Mouse (Mus musculus): ENCODE measurements around the gene Zdhhc20. TPM values are rescaled to one million over a fixed set of nuclear protein-coding genes. Genes with fewer than 3 reads are reported as not detected.

Zdhhc20 gene
- polyA plus RNA-seq, 1 experiment from 2014 or later: 48.9 TPM

DNA sequence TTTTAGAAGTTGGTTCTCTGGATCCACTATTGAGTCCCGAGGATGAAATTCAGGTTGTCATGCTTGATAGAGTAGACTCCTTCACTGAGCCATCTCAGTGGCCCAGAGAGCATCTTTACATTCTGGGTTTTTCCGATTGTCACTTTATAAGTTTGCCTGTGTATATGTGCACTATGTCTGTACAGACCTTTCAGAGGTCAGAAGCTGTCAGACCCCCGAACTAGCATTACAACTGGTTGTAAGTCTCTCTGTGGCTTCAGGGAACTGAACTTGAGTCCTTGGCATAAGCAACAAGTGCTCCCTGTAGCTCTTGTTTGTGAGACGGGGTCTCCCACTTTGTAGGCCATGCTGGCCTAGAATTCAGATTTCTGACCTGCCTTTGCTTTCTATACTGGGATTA lies 86.3 kb downstream of the Zdhhc20 start:
- ATAC-seq (ENCODE audit: low read depth): no peak
- Histone ChIP-seq H3K27ac (replicated peaks) (no peak overlapping the region), H3K4me2 (no peak overlapping the region), H3K4me1 (replicated peaks) (peaks cover 22% of the 10 kb centered on the region), H3K27me3 (no peaks in the 10 kb centered on the region), H3K9ac (no peak overlapping the region), H3K4me3 (no peak overlapping the region), H3K36me3 (peaks cover 59% of the 10 kb centered on the region), H3K9me3 (no peaks in the 10 kb centered on the region)
- WGBS: 88% methylated on average over 4 of the region's 4 CpGs

- no peaks in the 10 kb centered on the region for H3K9me3 ChIP-seq
- H3K9ac ChIP-seq: peak within 1 kb of the TSS; percentile 92
- H3K27ac ChIP-seq (replicated peaks): peak within 1 kb of the TSS; percentile 85
- no peaks in the 10 kb centered on the region for H3K27me3 ChIP-seq
- H3K4me2 ChIP-seq: peak within 1 kb of the TSS; percentile 69
- peak; percentile 98 for ATAC-seq (ENCODE audit: low read depth)
- peaks cover 14% of the 10 kb centered on the region for H3K36me3 ChIP-seq
- peak within 1 kb of the TSS; percentile 87 for H3K4me3 ChIP-seq
- peaks cover 22% of the 10 kb centered on the region for H3K4me1 ChIP-seq (replicated peaks)
- under 1% methylated on average over 99 of the region's 99 CpGs for WGBS
Measured at GRCm38 (mm10) chr14:57797991-57798931, 91.8 kb downstream of the Zdhhc20 start, which contains the start of gene Sap18. TSS of gene Sap18 (plus strand) at chr14:57798180.

GRCm38 (mm10) chr14:57797551-57797950 lies 92.5 kb downstream of the Zdhhc20 start:
- peak overlapping the region; percentile 60 for H3K9ac ChIP-seq
- peak; percentile 74 for ATAC-seq (ENCODE audit: low read depth)
- H3K4me3 ChIP-seq: peak overlapping the region; percentile 87
- H3K9me3 ChIP-seq: no peaks in the 10 kb centered on the region
- whole genome bisulfite sequencing: 16% methylated on average over 7 of the region's 7 CpGs
- H3K27ac ChIP-seq (replicated peaks): peak overlapping the region; percentile 64
- H3K4me1 ChIP-seq (replicated peaks): peaks cover 22% of the 10 kb centered on the region
- H3K36me3 ChIP-seq: peaks cover 7% of the 10 kb centered on the region
- H3K27me3 ChIP-seq: no peaks in the 10 kb centered on the region
- H3K4me2 ChIP-seq: peak overlapping the region; percentile 69

GRCm38 (mm10) chr14:57791171-57791570 lies 98.9 kb downstream of the Zdhhc20 start:
- Histone ChIP-seq H3K27me3 (no peaks in the 10 kb centered on the region), H3K4me2 (no peak overlapping the region), H3K9me3 (no peaks in the 10 kb centered on the region), H3K27ac (replicated peaks) (no peak overlapping the region), H3K4me1 (replicated peaks) (no peaks in the 10 kb centered on the region), H3K36me3 (no peaks in the 10 kb centered on the region), H3K9ac (no peak overlapping the region), H3K4me3 (no peak overlapping the region)
- WGBS: 88% methylated on average over 4 of the region's 4 CpGs
- ATAC-seq (ENCODE audit: low read depth): no peak

GRCm38 (mm10) chr14:57789759-57790158 lies 100.3 kb downstream of the Zdhhc20 start:
- Histone ChIP-seq H3K36me3 (no peaks in the 10 kb centered on the region), H3K9me3 (no peaks in the 10 kb centered on the region), H3K4me3 (no peak overlapping the region), H3K27me3 (no peaks in the 10 kb centered on the region), H3K4me1 (replicated peaks) (no peaks in the 10 kb centered on the region), H3K9ac (no peak overlapping the region), H3K27ac (replicated peaks) (no peak overlapping the region), H3K4me2 (no peak overlapping the region)
- ATAC-seq (ENCODE audit: low read depth): no peak
- WGBS: 91% methylated on average over 9 of the region's 9 CpGs

DNA sequence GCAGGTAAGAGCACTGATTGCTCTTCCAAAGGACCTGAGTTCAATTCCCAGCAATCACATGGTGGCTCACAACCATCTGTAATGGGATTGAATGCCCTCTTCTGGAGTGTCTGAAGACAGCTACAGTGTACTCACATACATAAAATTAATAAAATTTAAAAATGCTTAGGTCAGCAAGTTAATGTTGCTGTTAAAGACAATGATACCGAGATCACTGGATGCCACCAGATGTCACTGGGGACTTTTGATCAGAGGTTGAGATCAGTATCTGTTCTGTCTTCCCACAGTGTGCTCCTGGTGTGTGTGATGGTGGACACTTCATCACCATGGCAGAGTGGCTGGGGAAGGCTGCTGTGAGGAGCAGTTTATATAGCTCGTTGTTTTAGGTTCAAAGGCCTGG lies 100.8 kb downstream of the Zdhhc20 start:
- H3K4me3 ChIP-seq: no peak overlapping the region
- no peak for ATAC-seq (ENCODE audit: low read depth)
- H3K4me1 ChIP-seq (replicated peaks): no peaks in the 10 kb centered on the region
- no peak overlapping the region for H3K4me2 ChIP-seq
- no peaks in the 10 kb centered on the region for H3K27me3 ChIP-seq
- H3K36me3 ChIP-seq: no peaks in the 10 kb centered on the region
- H3K9me3 ChIP-seq: no peaks in the 10 kb centered on the region
- no peak overlapping the region for H3K27ac ChIP-seq (replicated peaks)
- H3K9ac ChIP-seq: no peak overlapping the region
- 66% methylated on average over 2 of the region's 2 CpGs for WGBS

- no peak overlapping the region for H3K27ac ChIP-seq (replicated peaks)
- H3K4me2 ChIP-seq: no peak overlapping the region
- H3K36me3 ChIP-seq: no peaks in the 10 kb centered on the region
- H3K4me3 ChIP-seq: no peak overlapping the region
- no peaks in the 10 kb centered on the region for H3K27me3 ChIP-seq
- H3K9ac ChIP-seq: no peak overlapping the region
- no peaks in the 10 kb centered on the region for H3K9me3 ChIP-seq
- WGBS: 66% methylated on average over 4 of the region's 4 CpGs
- ATAC-seq (ENCODE audit: low read depth): no peak
- no peaks in the 10 kb centered on the region for H3K4me1 ChIP-seq (replicated peaks)
Measured at GRCm38 (mm10) chr14:57787406-57787805, 102.7 kb downstream of the Zdhhc20 start.

Small RNA genes within 50 kb of the gene (microRNA-seq; reads per million reads assigned to microRNA genes)
- gene Mir3077: not detected

Other genes starting within 250 kb of the Zdhhc20 start
- 12.0 and 14.3 TPM in 2 replicates for gene Xpo4, start 224.8 kb downstream of the Zdhhc20 start, polyA plus RNA-seq (2015; fragmentation: Nextera tagmentation; extraction: Ambion mirVana)
- not detected in 2 replicates for gene Gm49361, start 144.2 kb downstream of the Zdhhc20 start, polyA plus RNA-seq (2015; fragmentation: Nextera tagmentation; extraction: Ambion mirVana)
- gene Lats2, start 131.9 kb downstream of the Zdhhc20 start, polyA plus RNA-seq (2015; fragmentation: Nextera tagmentation; extraction: Ambion mirVana): 10.8 and 11.2 TPM in 2 replicates
- gene Sap18, start 92.1 kb downstream of the Zdhhc20 start, polyA plus RNA-seq (2015; fragmentation: Nextera tagmentation; extraction: Ambion mirVana): 24.6 and 31.0 TPM in 2 replicates
- gene Ska3, start 64.1 kb downstream of the Zdhhc20 start, polyA plus RNA-seq (2015; fragmentation: Nextera tagmentation; extraction: Ambion mirVana): 7.7 and 10.1 TPM in 2 replicates
- 132 and 152 TPM in 2 replicates for gene Mrpl57, start 64.0 kb downstream of the Zdhhc20 start, polyA plus RNA-seq (2015; fragmentation: Nextera tagmentation; extraction: Ambion mirVana)
- gene Micu2, start 109.0 kb upstream of the Zdhhc20 start, polyA plus RNA-seq (2015; fragmentation: Nextera tagmentation; extraction: Ambion mirVana): 67.0 and 71.3 TPM in 2 replicates
- gene Fgf9, start 180.3 kb upstream of the Zdhhc20 start, polyA plus RNA-seq (2015; fragmentation: Nextera tagmentation; extraction: Ambion mirVana): 13.0 and 17.5 TPM in 2 replicates